Mouse (Mus musculus): ENCODE measurements at regions not wholly inside any gene's neighbourhood (a gene's known extent, or its start where the extent isn't known, plus 50 kb on each side); places are given as distances from the start of the nearest gene placed in this dataset.

- no peak for DNase-seq (ENCODE audit: low read depth)
Measured at GRCm38 (mm10) chr5:47185868-47186267, 797.1 kb upstream of the Slit2 start.

- DNase-seq (ENCODE audit: low read depth): no peak
Measured at GRCm38 (mm10) chr5:47202164-47202914, 780.6 kb upstream of the Slit2 start.

GRCm38 (mm10) chr5:47202915-47203296 is 780.0 kb upstream of the Slit2 start:
- no peak for DNase-seq (ENCODE audit: low read depth)

- DNase-seq (ENCODE audit: low read depth): no peak
Measured at GRCm38 (mm10) chr5:47210542-47210941, 772.4 kb upstream of the Slit2 start.

GRCm38 (mm10) chr5:47215421-47215820 is 767.5 kb upstream of the Slit2 start:
- no peak for DNase-seq (ENCODE audit: low read depth)

GRCm38 (mm10) chr5:47225247-47225646 is 757.7 kb upstream of the Slit2 start:
- no peak for DNase-seq (ENCODE audit: low read depth)

GRCm38 (mm10) chr5:47236094-47236493 is 746.8 kb upstream of the Slit2 start:
- DNase-seq (ENCODE audit: low read depth): no peak

GRCm38 (mm10) chr5:47240060-47240459 is 742.9 kb upstream of the Slit2 start:
- DNase-seq (ENCODE audit: low read depth): no peak

- DNase-seq (ENCODE audit: low read depth): no peak
Measured at GRCm38 (mm10) chr5:47240586-47240985, 742.4 kb upstream of the Slit2 start.

GRCm38 (mm10) chr5:47254835-47255369 is 728.0 kb upstream of the Slit2 start:
- DNase-seq (ENCODE audit: low read depth): no peak

GRCm38 (mm10) chr5:47261658-47262411 is 721.1 kb upstream of the Slit2 start:
- DNase-seq (ENCODE audit: low read depth): no peak

GRCm38 (mm10) chr5:47272642-47273041 is 710.3 kb upstream of the Slit2 start:
- DNase-seq (ENCODE audit: low read depth): no peak

- no peak for DNase-seq (ENCODE audit: low read depth)
Measured at GRCm38 (mm10) chr5:47273389-47274255, 709.3 kb upstream of the Slit2 start.

GRCm38 (mm10) chr5:47274256-47274638 is 708.7 kb upstream of the Slit2 start:
- no peak for DNase-seq (ENCODE audit: low read depth)

GRCm38 (mm10) chr5:47276231-47277195 is 706.4 kb upstream of the Slit2 start:
- DNase-seq (ENCODE audit: low read depth): no peak

- no peak for DNase-seq (ENCODE audit: low read depth)
Measured at GRCm38 (mm10) chr5:47279630-47280029, 703.3 kb upstream of the Slit2 start.

- no peak for DNase-seq (ENCODE audit: low read depth)
Measured at GRCm38 (mm10) chr5:47299602-47300001, 683.3 kb upstream of the Slit2 start.

GRCm38 (mm10) chr5:47317506-47317905 is 665.4 kb upstream of the Slit2 start:
- no peak for DNase-seq (ENCODE audit: low read depth)

GRCm38 (mm10) chr5:47318147-47318546 is 664.8 kb upstream of the Slit2 start:
- DNase-seq (ENCODE audit: low read depth): no peak

GRCm38 (mm10) chr5:47322511-47323167 is 660.3 kb upstream of the Slit2 start:
- no peak for DNase-seq (ENCODE audit: low read depth)

GRCm38 (mm10) chr5:47334299-47334698 is 648.6 kb upstream of the Slit2 start:
- DNase-seq (ENCODE audit: low read depth): no peak
